Mouse (Mus musculus) gastrocnemius, postnatal 36 days (tissue): ENCODE measurements around the gene Wdr93. TPM values are rescaled to one million over a fixed set of nuclear protein-coding genes. Genes with fewer than 3 reads are reported as not detected.

ENCODE experiments used
- DNase-seq, 2 experiments: peaks; one replicate each; pipeline ENCODE4 v3.0.0; 2022
- intact Hi-C: fragments of 180-260 bp; cut with DNase I; formaldehyde crosslinking; loops from one replicate; pipeline ENCODE4 v1.15.1; 2025
- long read RNA-seq, 2 experiments: library from polyadenylated mRNA; stranded (forward); transcript quantifications; one replicate each; pipeline ENCODE4 v2.0.0; 2021
- total RNA-seq, 2 experiments: library from RNA; stranded (reverse); gene quantifications; 2 replicates each; pipeline ENCODE4 v1.2.3; 2021

Gene Wdr93
- total RNA-seq = not detected
- long read RNA-seq, experiment 1 = 0 reads
- long read RNA-seq, experiment 2 = 0 reads

DNA sequence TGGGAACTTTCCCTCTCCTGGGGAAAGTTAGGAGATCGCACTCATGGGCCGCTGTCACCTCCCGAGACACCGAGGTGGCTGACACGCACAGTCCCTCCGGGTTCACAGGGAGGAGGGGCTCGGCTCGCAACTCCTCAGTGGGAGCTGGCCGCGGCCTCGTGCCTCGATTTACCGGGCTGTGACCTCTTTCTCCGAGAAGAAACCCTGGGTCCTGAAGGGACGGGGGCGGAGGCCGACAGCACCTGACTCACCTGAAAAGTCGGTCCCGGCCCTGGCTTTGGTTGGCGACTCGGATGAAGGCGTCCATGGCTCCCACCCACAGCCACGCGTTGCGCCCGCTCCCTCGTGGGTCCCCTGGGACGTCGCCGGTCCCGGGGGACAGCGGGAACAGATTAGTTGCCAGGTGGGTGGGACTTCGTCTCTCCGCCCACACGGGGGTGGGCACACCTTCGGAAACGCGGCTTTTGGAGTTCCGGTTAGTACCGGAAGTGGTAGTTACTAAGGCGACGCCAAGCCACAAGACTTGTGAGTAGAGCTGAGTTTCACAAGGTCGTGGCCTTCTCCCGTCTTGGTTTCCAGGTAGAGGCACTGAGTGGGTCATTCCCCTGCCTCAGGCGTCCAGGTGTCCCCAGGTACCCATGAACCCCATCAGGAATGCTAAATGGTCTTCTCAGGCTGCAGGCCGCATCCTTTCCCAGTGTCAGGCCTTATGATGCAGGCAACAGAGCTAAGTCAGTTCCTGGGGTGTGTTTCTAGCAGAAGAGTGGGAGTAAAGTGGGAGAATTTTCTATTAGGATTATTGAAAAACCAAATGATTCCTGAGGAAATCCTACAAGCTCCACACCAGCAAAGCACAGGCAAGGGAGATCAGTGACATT, at the start of gene Wdr93, which contains the start of gene Pex11a:
Wdr93 (plus strand) TSS at position 505 of the 878 bp plus-strand sequence.
Pex11a (minus strand) TSS at position 473 of the 878 bp plus-strand sequence.
- peak; percentile 57 for DNase-seq
- intact Hi-C loops = no loop called here

DNA sequence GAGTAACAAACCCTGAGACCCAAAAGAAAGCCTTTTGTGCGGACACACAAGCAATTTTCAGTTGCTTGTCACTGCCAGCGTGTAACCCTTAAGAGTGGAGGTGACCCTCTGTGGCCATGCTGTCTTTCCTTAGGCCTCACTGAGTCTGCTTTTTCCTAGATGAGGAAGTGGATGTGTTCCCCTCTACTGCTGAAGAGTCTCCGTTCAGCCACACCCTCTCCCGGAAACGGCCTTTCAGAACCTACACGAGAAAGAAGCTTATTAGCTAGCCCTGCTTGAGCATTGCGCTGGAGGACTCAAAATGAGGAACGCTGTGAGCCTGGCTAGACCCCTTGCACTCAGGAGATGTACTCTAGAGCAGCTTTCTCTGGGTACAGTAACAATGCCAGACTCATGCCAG, 46.5 kb upstream of the Wdr93 start:
- intact Hi-C loops = no loop called here
- no peak for DNase-seq

DNA sequence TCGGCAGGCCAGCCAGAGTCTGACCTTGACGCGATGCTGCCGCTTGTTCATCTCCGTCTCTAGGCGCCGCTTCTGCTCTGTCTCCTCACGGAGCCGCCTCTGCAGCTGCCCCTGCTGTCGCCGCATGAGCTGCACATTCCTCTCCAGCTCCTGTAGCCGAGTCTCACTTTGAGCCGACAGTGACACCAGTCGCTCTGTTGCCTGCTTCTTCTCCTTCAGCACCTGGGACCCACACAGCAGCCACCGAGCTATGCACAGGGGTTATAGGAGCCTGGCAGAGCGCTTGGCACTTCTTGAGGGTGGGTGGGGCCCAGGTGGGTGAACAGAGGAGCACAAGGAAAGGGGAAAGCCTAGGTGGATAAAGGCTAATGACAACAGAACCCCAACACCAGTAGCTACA, 40.2 kb upstream of the Wdr93 start:
- intact Hi-C loops = no loop called here
- no peak for DNase-seq

DNA sequence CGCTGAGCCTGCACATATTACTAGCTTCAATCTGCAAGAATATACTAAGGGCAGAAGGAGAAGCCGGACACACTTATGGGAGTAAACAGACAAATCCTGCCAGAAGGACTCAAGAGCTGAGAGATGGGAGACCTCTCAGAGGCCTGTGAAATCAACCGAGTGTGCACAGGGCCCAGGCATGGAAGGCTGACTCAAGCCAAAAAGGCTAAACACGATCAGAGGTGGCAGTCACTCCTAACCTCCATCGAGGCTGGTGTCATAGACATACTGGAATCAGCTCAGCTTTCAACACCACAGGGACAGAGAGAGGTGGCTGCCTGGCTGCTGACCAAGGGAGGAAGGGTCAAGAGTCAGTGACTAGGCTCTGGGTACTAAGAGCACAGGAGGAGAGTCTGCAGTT, 37.8 kb upstream of the Wdr93 start:
- intact Hi-C loops = no loop called here
- no peak for DNase-seq

DNA sequence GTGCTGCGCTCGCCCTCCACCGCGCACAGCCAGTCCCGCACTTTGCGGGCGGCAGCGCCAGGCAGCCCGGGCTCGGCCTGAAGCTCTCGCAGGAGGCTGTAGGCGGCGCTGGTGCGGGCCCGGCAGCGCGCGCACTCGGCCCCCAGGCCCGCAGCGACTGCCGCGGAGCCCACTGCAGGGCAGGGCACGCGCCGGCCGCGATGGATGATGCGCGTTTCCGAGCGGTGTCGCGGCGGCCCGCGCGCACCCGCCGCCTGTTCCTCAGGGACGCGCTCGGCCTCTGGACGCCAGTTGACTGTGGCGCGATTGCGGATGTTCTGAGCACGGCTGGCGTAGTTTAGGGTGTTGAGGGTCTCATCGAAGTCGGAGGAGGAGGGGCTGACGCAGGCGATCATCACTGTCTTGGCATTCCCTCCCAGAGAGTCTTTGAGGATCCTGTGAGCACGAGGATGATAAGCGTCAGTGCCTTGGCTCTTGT, 32.8 kb upstream of the Wdr93 start:
- DNase-seq = no peak
- intact Hi-C loops = no loop called here

DNA sequence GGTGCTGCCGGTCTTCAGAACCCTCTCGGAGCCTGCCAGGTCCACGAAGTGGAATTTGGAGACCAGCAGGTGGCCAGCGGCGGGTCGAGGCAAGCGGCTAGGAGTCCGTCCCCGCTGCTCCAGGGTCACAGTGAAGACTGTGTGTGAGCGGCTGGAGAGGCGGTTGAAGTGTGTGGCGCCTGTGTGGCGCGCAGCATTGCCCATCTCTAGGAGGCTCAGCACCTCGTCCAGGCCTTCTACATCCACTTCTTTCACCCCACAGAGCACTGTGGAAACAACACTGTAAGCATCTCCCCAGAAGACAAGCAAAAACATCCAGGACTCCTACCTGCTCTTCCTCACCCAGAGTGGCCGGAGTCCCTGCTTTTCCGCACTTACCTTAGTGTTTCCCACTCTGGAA, 32.1 kb upstream of the Wdr93 start:
- no peak for DNase-seq
- intact Hi-C loops = no loop called here

DNA sequence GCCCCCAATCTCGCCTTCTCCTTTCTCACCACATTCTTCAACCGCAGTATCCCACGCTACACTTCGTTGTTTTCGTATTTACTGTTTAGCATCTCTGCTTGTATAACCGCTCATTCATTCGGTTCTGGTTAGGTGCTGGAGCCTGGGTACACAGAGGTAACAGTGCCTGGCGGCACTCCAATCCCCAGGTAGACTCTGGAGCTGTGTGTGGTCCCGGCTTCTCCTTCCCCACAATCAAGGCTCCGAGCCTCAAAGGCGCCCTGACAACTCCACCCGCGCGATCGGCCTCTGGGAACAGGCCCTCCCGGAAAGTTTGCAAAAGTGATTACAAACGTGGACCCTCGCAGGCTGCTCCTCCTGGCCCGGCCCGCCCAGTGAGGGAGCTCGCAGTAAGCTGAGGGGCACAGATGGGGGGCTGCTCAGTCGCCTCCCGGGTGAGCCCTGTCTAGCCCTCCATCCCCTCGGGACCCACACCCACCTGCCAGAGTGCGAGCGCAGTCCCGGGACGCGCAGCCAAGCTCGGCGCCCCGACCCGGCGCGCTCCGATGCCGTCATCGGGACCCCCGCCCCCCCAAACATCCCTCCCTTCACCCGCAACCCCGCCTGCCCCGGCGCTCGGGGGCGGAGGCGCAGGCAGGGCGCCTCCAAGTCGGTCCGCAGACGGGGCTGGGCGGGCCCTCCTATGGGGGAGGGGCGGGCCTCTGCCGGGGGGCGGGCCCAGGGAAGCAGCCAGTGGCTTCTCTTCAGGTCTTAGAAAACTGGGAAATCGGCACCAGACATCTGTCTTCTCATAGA, 27.6 kb upstream of the Wdr93 start, which contains the start of gene Kif7:
Kif7 (minus strand) TSS at position 534 of the 795 bp plus-strand sequence.
- DNase-seq = peak; percentile 59 to 76
- intact Hi-C loops = no loop called here

DNA sequence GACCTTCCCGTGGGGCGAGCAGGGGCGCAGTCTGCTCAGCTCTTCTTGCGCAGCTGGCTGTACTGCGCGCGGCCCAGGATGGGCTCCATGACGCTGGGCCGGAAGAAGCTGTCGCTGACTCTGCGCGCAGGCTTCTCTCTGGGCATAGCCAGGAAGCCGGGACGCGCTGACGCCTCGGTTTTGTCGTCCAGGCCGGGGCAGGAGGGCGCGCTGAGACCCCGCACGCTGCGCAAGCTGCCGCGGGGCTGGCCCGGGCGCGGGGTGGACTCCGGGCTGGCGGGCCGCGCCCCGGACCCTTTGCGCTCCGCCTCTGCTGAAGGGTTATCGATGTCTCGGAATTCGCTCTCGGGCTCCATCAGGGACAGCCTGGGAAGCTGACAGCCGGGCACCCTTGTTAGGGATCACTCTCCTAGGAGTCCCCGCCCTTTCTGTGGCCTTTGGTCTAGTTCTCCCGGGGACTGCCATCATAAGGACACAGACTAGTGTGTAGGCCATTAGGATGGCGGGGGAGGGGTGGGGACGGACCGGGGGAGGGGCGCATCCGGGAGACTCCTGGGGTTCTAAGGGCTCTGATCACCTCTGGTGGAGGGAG, 21.5 kb upstream of the Wdr93 start:
- peak in 1 of 2 experiments; percentile 56 for DNase-seq
- intact Hi-C loops = no loop called here

DNA sequence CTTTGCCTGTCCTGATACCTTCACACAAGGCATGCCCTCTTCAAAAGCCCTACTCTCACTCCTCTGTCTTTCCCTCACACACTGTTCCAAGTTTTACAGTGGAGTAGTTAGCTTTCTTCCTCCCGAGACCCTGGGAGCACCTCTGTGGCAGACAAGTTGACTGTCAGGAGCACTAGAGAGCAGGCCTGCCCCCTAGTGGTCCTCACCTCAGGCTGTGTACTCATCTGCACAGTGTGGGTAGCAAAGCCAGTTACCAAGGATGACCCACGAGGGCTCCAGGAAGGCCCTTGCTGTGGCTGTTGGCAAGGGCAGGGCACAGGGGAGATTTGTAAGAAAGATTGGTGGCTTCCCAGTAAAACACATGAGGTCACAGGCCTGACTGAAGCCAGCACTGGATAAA, 15.9 kb upstream of the Wdr93 start:
- DNase-seq = peak in 1 of 2 experiments; percentile 47

DNA sequence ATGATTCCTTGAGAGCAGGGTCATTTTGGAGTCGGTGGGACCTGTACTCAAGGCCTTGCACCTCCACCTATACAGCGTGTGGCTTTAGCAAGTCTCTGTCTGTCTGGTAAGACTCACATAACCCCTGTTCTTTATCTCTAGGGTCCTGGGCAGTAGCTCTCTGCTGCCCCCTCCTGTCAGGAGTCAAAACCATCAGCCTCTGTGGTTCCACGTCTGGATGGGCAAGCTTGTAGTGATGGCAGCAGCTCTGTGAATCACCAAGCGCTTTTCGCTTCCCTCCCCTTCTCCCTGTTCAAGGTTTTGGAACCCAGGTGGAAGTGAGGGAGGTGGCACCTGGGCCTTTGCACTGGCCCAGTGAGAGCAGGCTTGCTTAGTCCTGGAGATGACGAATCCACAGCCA, 14.7 kb upstream of the Wdr93 start:
- DNase-seq = peak; percentile 48 to 51
- intact Hi-C loops = loop anchor here (2.0 to 5.0 kb wide), 2 partner anchors 66 to 115 kb away; partner anchors contain the start of gene Ticrr

More for the DNA sequence above, 15.9 kb upstream of the Wdr93 start:
- intact Hi-C loops = loop anchor here (5.0 kb wide), 1 partner anchor 65 kb away; the partner anchor contains the start of gene Ticrr

DNA sequence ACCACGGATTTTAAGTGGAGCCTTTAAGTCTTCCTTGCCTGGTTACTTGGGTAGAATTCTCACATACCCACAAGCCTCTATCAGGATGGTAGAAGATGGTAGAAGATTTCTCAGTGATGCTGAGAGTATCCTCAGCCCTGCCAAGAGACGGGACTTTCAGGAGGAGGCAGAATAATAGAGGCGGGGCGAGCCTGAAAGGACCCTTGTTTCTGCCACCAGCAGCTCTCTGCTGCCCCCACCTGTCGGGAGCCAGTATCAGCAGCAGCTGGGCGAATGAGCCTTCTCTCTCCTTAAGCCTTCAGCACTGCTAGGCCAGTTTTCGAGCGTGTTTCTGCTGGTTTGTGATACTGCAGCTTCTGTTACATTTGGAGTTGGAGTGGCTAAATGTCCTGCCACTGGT, 13.8 kb upstream of the Wdr93 start:
- intact Hi-C loops = loop anchor here (2.0 to 5.0 kb wide), 2 partner anchors 67 to 116 kb away; partner anchors contain the start of gene Ticrr
- DNase-seq = peak in 1 of 2 experiments; percentile 43

DNA sequence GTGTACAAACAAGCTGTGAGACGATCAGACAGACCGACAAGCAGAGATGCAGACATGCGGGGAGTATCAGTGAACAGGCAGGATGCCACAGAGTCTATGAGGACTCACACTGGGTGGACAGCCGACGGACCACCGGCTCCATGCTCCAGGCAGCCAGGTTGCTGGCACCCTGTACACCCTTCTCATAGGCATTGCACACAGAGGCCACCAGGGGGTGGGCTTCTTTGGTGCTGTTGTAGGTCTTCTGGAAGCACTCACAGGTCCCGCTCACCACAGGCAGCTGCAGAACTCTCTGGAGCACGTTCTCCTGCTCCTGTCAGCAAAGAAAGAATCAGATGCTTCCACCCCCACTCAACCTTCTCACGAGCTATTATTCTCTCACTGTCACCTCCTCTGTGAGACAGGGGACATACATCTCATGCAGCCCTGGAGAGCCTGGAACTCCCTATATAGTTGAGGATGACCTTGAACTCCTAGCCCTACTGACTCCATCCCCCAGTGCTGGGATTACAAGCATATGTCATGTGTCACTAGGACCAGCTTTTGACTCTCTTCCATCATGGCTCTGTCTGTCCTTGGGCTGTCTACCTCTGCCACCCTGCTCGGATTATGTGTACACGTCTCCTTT, 13.1 kb upstream of the Wdr93 start:
- intact Hi-C loops = loop anchor here (2.0 to 5.0 kb wide), 2 partner anchors 68 to 117 kb away; partner anchors contain the start of gene Ticrr
- no peak for DNase-seq

DNA sequence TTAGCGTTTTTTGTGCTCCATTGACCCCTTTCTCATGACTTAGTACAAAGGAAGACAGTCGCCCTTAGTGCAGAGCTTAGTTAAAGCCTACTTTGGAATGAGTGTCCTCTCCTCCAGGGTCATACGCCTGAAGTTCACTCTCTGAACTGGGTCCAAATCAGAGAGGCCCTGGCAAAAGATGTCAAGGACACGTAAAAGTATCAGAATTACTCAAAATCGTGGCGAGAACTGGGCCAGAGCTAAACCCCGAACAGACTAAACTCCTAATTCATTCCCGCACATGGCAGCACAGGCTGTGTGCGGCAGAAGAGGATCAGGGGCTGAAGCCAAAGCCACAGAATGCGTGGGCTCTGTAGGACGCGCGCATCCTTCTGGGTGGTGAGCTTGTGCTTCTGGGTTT, 11.5 kb upstream of the Wdr93 start:
- no peak for DNase-seq
- intact Hi-C loops = no loop called here

DNA sequence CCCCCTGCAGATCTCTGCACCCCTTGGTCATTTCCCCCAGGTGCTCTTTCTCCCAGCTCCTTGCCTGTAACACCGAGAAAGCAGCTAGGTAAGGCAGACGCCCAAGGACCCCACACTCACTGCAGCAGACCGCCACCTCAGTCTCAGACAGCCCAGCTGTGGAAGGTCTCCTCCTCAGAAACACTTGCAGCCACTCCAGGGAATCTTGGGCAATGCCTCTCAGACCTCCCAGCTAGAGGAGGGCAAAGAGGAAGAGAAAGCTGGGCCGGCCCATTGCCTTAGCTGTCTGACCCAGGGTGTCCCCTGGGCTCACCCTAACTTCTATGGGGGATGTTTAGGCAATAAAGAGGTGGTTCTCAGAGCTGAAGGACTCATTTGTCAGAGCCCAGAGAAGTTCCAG, 10.3 kb upstream of the Wdr93 start, which contains the start of gene Plin1:
Plin1 (minus strand) TSS at position 282 of the 400 bp plus-strand sequence.
- intact Hi-C loops = no loop called here
- no peak for DNase-seq

DNA sequence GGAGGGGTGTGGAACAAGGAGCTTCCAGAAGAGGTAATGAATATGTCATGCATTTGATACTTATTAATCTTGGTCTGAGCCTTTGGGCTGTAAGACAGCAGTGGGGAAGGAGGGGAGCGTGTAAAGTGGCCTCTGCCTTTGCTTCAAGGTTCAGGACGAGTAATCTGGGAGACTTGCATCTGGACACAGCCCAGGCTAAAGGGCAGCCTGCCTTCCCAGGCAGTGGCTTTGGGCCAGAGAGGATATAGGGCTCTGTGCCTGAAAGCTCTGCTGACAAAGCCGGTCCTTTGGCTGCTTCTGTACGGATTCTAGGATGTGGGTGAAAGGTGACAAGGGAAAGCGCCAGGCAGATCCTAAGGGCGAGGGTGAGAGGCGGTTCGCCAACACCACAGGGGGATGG, 8.4 kb upstream of the Wdr93 start:
- intact Hi-C loops = no loop called here
- peak; percentile 32 to 54 for DNase-seq

DNA sequence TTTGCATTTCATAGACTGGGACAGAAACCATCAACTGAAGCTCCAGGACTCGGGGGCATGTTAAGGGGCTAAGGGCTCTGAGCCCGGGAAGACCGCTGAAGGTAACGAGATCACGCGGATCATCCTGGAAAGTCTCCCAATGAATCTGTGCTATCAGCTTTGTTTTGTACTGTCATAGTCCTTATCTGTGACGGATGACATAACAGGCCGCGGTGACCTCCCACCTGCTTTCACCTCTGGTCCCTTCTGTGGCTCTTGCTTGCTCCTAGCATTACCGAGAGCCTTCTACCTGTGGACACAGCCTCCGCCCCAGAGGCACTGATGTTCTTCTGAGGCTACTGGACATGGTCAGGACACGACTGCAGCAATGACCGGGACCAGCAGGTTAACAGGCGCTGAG, 6.5 kb upstream of the Wdr93 start:
- intact Hi-C loops = no loop called here
- no peak for DNase-seq

DNA sequence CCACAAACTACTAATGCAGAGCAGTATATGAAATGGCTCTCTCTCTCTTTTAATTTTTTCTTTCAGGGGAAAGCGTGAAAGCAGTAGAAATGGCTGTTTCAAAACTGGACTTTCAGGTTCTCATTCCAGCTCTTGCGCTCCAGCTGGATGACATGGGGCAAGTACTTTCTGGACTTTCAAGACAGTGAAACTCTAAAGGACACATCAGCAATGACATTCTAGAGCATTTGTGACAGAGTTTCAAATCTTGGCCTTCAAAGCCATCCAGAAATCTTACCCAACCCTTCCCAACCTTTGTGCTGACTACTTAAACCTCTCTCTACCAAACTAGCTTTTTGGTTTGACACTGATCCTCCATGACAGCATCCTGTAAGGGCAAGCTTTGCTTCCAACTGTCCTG, 4.0 kb upstream of the Wdr93 start:
- intact Hi-C loops = no loop called here
- DNase-seq = no peak

DNA sequence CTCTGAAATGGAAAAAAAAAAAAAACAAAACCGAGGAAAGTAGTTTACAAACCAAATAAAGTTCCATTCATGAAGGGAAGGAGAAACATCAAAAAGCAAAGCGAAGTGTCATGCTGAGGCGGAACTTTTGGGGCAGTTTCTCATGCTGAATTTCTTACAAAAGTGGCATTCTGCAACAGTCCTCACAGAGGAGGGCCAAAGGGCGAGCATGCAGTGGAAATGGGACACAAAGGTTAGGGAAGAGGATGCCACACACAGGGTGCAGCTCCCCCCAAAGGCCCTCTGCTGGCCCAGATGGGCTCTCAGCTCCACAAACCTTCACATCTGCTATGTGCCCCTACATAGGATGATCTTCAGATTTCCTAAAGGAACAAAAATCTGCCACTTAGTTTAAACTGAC, 2.7 kb upstream of the Wdr93 start:
- no peak for DNase-seq
- intact Hi-C loops = no loop called here

DNA sequence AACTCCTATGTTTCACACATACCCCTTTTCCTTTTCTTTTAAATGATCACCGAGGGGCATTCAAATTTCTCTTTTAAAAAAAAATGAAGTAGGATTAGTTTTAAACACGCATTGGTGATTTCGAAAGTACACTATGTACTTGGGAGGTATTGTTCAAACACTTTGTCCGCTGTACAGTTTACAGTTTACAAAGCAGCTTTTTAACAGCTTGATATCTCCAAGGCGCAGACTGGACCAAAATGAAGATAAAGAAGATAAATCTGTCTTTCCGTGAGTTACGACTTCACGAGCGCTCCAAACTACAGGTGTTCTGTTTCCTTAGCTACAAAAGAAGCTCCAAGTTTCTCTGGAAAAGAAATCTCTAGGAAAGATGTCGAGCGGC, 695 bp upstream of the Wdr93 start:
- DNase-seq = no peak
- intact Hi-C loops = no loop called here

DNA sequence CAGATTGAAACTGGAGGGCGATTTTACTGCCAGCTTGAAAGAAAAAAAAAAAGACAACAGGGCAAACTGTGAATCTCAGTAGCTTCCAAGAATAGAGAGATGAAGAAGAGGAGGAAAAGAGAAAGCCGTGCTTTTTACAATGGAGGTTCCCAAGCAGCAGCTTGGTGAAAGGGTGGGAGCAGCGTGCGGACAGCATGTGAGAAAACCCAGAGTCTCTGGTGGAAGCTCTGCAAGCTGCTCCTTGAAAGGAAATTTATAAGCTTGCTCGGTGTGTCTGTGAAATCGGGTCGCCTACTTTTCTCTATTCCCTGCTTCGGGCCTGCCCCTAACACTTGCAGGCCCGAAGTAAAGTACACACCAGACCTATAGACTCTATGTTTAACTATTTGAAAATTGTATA, 1.1 kb downstream of the Wdr93 start:
- intact Hi-C loops = no loop called here
- DNase-seq = no peak
